Mouse (Mus musculus) fibroblast of lung, adult 2 months (primary cell): ENCODE measurements around the gene Gm45062.

Experiments
- DNase-seq: peaks from one replicate; pipeline ENCODE4 v3.0.0-alpha.2; 2011; ENCODE audit warnings: low read depth

The Gm45062 gene

GRCm38 (mm10) chr6:8474316-8474715 lies 215.1 kb downstream of the Gm45062 start:
- no peak for DNase-seq

- no peak for DNase-seq
These were observed 215.6 kb downstream of the Gm45062 start for GRCm38 (mm10) chr6:8474820-8475219.

- DNase-seq = no peak
These were observed 219.9 kb downstream of the Gm45062 start for GRCm38 (mm10) chr6:8479176-8479575.

GRCm38 (mm10) chr6:8484437-8485275 lies 225.4 kb downstream of the Gm45062 start:
- peak; percentile 16 for DNase-seq

- no peak for DNase-seq
These were observed 226.3 kb downstream of the Gm45062 start for GRCm38 (mm10) chr6:8485414-8486175.

GRCm38 (mm10) chr6:8486391-8487043 lies 227.3 kb downstream of the Gm45062 start:
- no peak for DNase-seq

- DNase-seq = no peak
These were observed 228.0 kb downstream of the Gm45062 start for GRCm38 (mm10) chr6:8487044-8487853.

GRCm38 (mm10) chr6:8488249-8488648 lies 229.0 kb downstream of the Gm45062 start:
- DNase-seq = no peak

- DNase-seq = no peak
These were observed 230.0 kb downstream of the Gm45062 start for GRCm38 (mm10) chr6:8489266-8489665.

GRCm38 (mm10) chr6:8489938-8490585 lies 230.8 kb downstream of the Gm45062 start:
- DNase-seq = no peak

- DNase-seq = no peak
These were observed 233.0 kb downstream of the Gm45062 start for GRCm38 (mm10) chr6:8492248-8492647.

GRCm38 (mm10) chr6:8495109-8495826 lies 236.0 kb downstream of the Gm45062 start:
- no peak for DNase-seq

GRCm38 (mm10) chr6:8495827-8496222 lies 236.6 kb downstream of the Gm45062 start:
- DNase-seq = no peak

- no peak for DNase-seq
These were observed 238.1 kb downstream of the Gm45062 start for GRCm38 (mm10) chr6:8497234-8497867.

GRCm38 (mm10) chr6:8497868-8498257 lies 238.6 kb downstream of the Gm45062 start:
- DNase-seq = no peak

GRCm38 (mm10) chr6:8498961-8499360 lies 239.7 kb downstream of the Gm45062 start:
- no peak for DNase-seq

- DNase-seq = no peak
These were observed 244.7 kb downstream of the Gm45062 start for GRCm38 (mm10) chr6:8503953-8504352.

GRCm38 (mm10) chr6:8504521-8505228 lies 245.4 kb downstream of the Gm45062 start:
- no peak for DNase-seq

- no peak for DNase-seq
These were observed 247.4 kb downstream of the Gm45062 start for GRCm38 (mm10) chr6:8506631-8507030.
